Mouse (Mus musculus): ENCODE measurements around the gene Acad8. TPM values are rescaled to one million over a fixed set of nuclear protein-coding genes. Genes with fewer than 3 reads are reported as not detected.
A peak's percentile ranks its signal among the peaks of the same experiment; 100 is the strongest.

Acad8 gene
- 42.3 and 54.9 TPM in 2 replicates for polyA plus RNA-seq (2012; ENCODE audit: insufficient read depth, insufficient read length, missing spikeins)

DNA sequence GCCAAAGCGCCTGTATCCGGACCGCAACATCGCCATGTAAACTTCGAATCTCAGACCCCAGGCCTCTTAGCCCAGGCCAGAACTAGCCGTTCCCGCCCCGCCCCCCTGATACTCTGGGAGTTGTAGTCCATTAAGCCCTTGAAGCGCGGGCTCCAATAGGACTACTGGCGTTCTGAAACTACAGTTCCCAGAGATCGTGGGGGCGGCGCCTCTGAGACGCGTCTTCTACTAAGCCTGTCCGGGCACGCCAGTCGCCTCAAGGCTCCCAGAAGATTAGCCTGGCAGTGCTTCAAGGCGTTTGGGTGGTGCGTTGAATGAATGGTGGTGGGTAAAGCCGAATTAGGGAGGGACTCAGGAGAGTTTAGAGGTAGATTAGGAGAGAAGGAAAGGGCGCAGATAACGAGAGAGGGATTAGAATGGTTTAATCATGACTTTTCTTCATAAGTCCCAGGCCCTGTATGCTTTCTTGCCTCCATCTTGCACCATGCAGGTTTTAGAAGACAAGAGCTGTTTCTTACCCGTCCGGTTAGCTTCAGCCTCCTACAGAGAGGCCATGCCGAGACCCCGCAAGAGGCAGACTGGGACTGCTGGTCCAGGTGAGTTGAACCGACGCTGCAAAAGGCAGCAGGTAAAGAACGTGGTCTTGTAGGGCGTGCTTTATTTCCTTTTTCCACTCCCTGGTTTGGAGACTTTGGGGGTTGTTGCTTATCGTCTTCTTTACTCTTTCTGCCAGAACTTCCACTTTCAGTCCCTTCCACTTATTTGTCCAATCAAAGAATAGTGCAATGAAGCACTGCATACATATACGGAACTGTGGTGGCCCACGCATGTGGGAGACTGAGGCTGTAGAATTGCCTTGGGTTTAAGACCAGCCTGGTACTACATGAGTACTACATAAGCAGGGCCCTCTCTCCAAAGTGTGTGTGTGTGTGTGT, at the start of gene Acad8, which contains the start of gene Thyn1:
Gene Acad8 (minus strand): TSS at position 106 of the 935 bp plus-strand sequence.
Gene Thyn1 (plus strand): TSS at position 250 of the 935 bp plus-strand sequence.
- Histone ChIP-seq H3K27ac (replicated peaks; ENCODE audit: low read depth, low read length) (peak within 1 kb of the TSS; percentile 72), H3K4me1 (ENCODE audit: control insufficient read depth, insufficient read depth, insufficient read length, low read length) (peaks cover 7% of the 10 kb centered on the region; the same call in 1 of the 2 replicates), H3K4me3 (ENCODE audit: insufficient read depth, low read depth, low read length) (peak within 1 kb of the TSS; percentile 80)

GRCm38 (mm10) chr9:27043892-27044291, 44.5 kb upstream of the Acad8 start:
- no peak overlapping the region for H3K27ac ChIP-seq (replicated peaks; ENCODE audit: low read depth, low read length)
- H3K4me1 ChIP-seq (ENCODE audit: control insufficient read depth, insufficient read depth, insufficient read length, low read length) = no peaks in the 10 kb centered on the region
- H3K4me3 ChIP-seq (ENCODE audit: insufficient read depth, low read depth, low read length) = no peak overlapping the region

DNA sequence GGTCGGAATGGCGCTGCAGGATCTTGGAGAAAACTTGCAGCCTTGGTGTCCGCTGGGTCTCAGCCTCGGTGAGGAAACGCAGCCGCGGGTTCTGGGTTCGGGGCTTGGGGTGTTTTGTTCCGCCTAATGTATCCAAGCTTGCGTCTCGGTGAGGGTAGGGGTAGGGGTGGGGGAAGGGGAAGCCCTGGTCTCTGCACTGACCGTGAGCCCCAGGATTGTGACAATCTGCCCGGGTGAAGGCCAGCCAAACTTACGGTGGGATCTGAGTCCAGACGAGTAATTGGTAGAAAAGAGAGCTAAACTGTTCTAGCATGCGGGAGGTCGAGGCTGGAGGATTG, 31.4 kb upstream of the Acad8 start:
- H3K4me3 ChIP-seq (ENCODE audit: insufficient read depth, low read depth, low read length) = peak overlapping the region; percentile 88
- H3K27ac ChIP-seq (replicated peaks; ENCODE audit: low read depth, low read length) = no peak overlapping the region
- peaks cover 11% of the 10 kb centered on the region; the same call in 1 of the 2 replicates for H3K4me1 ChIP-seq (ENCODE audit: control insufficient read depth, insufficient read depth, insufficient read length, low read length)

DNA sequence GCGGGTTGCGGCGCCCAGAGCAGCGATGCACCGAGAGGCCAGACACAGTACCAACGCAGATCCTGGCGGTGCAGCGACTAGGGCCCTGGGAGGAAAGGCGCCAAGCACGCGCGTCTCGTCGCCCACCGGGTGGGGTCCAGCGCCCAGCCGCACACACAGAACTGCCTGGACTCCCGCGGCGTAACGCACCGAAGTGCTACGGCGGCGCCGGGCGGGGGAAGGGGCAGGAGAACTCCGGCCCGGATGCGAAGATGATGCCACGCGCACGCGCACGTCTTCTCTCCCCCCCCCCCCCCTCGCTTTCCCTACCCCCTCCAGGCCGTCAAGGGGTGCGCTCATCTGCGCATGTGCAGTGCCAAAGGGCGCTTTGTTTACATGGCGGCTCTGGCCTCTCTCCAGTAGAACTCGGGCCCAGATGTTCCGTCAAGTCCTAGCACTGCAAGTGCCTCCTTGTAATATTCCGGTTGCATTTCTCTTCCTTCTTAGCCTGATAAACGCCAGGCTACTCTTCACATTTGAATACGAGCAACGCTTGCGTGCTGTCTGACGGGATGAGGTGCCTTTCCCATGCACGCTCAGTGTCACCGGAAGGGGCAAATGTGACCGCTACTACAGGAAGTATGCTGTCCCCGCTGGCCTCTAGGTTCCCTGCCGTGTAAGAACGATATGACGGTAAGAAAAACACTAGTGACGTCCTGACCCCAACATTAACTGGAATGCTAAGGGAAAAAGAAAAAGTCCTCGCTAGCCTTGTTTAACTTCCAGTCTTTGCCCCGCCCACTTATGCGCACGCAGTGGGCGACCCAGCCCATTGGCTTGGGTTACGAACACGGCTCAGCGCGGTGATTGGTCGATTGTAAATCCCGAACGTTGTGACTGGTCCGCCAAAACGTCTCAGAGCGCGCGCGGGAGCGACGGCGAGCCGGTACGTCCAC, 30.7 kb upstream of the Acad8 start, which contains the start of the genes Vps26b and Ncapd3:
Gene Vps26b (minus strand): TSS at position 238 of the 935 bp plus-strand sequence.
Gene Ncapd3 (plus strand): TSS at position 348 of the 935 bp plus-strand sequence.
- Histone ChIP-seq H3K4me1 (ENCODE audit: control insufficient read depth, insufficient read depth, insufficient read length, low read length) (peaks cover 11% of the 10 kb centered on the region; the same call in 1 of the 2 replicates), H3K4me3 (ENCODE audit: insufficient read depth, low read depth, low read length) (peak within 1 kb of the TSS; percentile 92), H3K27ac (replicated peaks; ENCODE audit: low read depth, low read length) (peak within 1 kb of the TSS; percentile 92)

GRCm38 (mm10) chr9:27029022-27029827, 29.9 kb upstream of the Acad8 start:
- H3K27ac ChIP-seq (replicated peaks; ENCODE audit: low read depth, low read length) = peak overlapping the region; percentile 73
- H3K4me3 ChIP-seq (ENCODE audit: insufficient read depth, low read depth, low read length) = peak overlapping the region; percentile 92
- peaks cover 11% of the 10 kb centered on the region; the same call in 1 of the 2 replicates for H3K4me1 ChIP-seq (ENCODE audit: control insufficient read depth, insufficient read depth, insufficient read length, low read length)

DNA sequence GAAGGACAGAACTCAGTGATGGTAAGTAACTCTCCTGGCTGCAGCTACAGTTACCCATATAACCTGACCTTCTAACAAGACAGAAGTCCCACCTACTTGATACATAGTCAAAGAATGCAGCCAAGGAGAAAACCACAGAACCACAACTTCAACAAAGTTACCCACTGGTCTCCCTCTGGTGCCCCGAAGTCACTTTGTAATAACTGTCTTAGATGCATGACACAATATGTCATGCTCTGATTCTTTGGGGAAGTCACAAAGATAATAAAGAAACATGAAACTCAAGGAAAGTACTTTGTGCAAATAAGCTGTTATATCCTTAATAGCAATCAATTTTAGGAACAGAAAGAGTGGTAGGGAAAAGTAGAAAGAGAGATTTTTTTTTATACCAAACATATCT, 27.3 kb upstream of the Acad8 start:
- Histone ChIP-seq H3K4me3 (ENCODE audit: insufficient read depth, low read depth, low read length) (no peak overlapping the region), H3K4me1 (ENCODE audit: control insufficient read depth, insufficient read depth, insufficient read length, low read length) (peaks cover 11% of the 10 kb centered on the region; the same call in 1 of the 2 replicates), H3K27ac (replicated peaks; ENCODE audit: low read depth, low read length) (no peak overlapping the region)

- Histone ChIP-seq H3K27ac (replicated peaks; ENCODE audit: low read depth, low read length) (no peak overlapping the region), H3K4me1 (ENCODE audit: control insufficient read depth, insufficient read depth, insufficient read length, low read length) (peaks cover 11% of the 10 kb centered on the region; the same call in 1 of the 2 replicates), H3K4me3 (ENCODE audit: insufficient read depth, low read depth, low read length) (no peak overlapping the region)
Measured at GRCm38 (mm10) chr9:27023681-27024080, 24.3 kb upstream of the Acad8 start.

- Histone ChIP-seq H3K4me1 (ENCODE audit: control insufficient read depth, insufficient read depth, insufficient read length, low read length) (peaks cover 5% of the 10 kb centered on the region), H3K27ac (replicated peaks; ENCODE audit: low read depth, low read length) (no peak overlapping the region)
Measured at GRCm38 (mm10) chr9:27018961-27019360, 19.6 kb upstream of the Acad8 start.

DNA sequence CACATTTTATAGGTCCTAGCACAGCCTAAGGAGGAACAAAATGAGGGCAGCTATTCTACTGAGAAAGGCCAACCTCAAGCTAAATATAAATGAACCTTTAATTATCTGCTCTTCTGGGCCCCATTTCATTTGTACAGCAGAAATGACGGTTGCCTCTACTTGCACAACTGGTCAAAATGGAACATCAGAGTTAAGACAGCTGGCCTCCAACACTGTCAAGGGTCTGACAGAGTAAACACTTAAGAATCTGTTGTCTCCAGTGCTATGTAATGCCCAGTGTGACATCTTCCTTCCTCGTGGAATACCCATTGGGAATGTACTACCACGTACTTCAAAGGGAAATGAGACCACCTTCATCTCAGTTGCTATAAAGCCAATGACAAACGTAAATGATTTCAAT, 12.2 kb upstream of the Acad8 start:
- H3K27ac ChIP-seq (replicated peaks; ENCODE audit: low read depth, low read length) = no peak overlapping the region

More at GRCm38 (mm10) chr9:27018961-27019360, 19.6 kb upstream of the Acad8 start:
- H3K4me3 ChIP-seq (ENCODE audit: insufficient read depth, low read depth, low read length) = no peak overlapping the region

GRCm38 (mm10) chr9:27009231-27009630, 9.9 kb upstream of the Acad8 start:
- no peak overlapping the region for H3K4me3 ChIP-seq (ENCODE audit: insufficient read depth, low read depth, low read length)
- peaks cover 4% of the 10 kb centered on the region; the same call in 1 of the 2 replicates for H3K4me1 ChIP-seq (ENCODE audit: control insufficient read depth, insufficient read depth, insufficient read length, low read length)
- H3K27ac ChIP-seq (replicated peaks; ENCODE audit: low read depth, low read length) = no peak overlapping the region

More for the DNA sequence above, 12.2 kb upstream of the Acad8 start:
- Histone ChIP-seq H3K4me1 (ENCODE audit: control insufficient read depth, insufficient read depth, insufficient read length, low read length) (peaks cover 7% of the 10 kb centered on the region), H3K4me3 (ENCODE audit: insufficient read depth, low read depth, low read length) (no peak overlapping the region)

- Histone ChIP-seq H3K4me1 (ENCODE audit: control insufficient read depth, insufficient read depth, insufficient read length, low read length) (no peaks in the 10 kb centered on the region), H3K27ac (replicated peaks; ENCODE audit: low read depth, low read length) (no peak overlapping the region)
Measured at GRCm38 (mm10) chr9:27006866-27007265, 7.5 kb upstream of the Acad8 start.

DNA sequence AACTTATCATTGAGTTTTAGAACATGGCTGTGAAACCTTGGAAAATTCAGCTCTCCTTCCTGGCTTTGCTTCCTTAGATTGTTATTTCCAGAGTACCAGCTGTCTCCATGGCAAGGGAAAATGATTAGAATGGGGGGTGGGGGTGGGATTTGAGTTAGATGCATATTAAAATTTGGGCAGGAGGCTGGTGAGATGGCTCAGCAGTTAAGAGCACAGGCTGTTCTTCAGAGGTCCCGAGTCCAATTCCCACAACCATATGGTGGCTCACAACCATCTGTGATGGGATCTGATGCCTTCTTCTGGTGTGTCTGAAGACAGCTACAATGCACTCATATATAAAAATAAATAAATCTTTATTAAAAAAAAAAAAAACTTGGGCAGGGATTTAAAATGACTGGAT, 6.6 kb upstream of the Acad8 start:
- H3K4me1 ChIP-seq (ENCODE audit: control insufficient read depth, insufficient read depth, insufficient read length, low read length) = no peaks in the 10 kb centered on the region
- H3K27ac ChIP-seq (replicated peaks; ENCODE audit: low read depth, low read length) = no peak overlapping the region
- H3K4me3 ChIP-seq (ENCODE audit: insufficient read depth, low read depth, low read length) = no peak overlapping the region

More at GRCm38 (mm10) chr9:27006866-27007265, 7.5 kb upstream of the Acad8 start:
- H3K4me3 ChIP-seq (ENCODE audit: insufficient read depth, low read depth, low read length) = no peak overlapping the region

GRCm38 (mm10) chr9:27005231-27005630, 5.9 kb upstream of the Acad8 start:
- Histone ChIP-seq H3K4me3 (ENCODE audit: insufficient read depth, low read depth, low read length) (no peak overlapping the region), H3K4me1 (ENCODE audit: control insufficient read depth, insufficient read depth, insufficient read length, low read length) (no peaks in the 10 kb centered on the region; the same call in 1 of the 2 replicates), H3K27ac (replicated peaks; ENCODE audit: low read depth, low read length) (no peak overlapping the region)
